Mouse (Mus musculus): Measurements from ENCODE around the gene Gstm1.
"Not testable (repeated sequence)": the region's sequence is repeated elsewhere in the genome, so short reads cannot be mapped to it uniquely, and the experiment has no call there.

Gstm1 gene

DNA sequence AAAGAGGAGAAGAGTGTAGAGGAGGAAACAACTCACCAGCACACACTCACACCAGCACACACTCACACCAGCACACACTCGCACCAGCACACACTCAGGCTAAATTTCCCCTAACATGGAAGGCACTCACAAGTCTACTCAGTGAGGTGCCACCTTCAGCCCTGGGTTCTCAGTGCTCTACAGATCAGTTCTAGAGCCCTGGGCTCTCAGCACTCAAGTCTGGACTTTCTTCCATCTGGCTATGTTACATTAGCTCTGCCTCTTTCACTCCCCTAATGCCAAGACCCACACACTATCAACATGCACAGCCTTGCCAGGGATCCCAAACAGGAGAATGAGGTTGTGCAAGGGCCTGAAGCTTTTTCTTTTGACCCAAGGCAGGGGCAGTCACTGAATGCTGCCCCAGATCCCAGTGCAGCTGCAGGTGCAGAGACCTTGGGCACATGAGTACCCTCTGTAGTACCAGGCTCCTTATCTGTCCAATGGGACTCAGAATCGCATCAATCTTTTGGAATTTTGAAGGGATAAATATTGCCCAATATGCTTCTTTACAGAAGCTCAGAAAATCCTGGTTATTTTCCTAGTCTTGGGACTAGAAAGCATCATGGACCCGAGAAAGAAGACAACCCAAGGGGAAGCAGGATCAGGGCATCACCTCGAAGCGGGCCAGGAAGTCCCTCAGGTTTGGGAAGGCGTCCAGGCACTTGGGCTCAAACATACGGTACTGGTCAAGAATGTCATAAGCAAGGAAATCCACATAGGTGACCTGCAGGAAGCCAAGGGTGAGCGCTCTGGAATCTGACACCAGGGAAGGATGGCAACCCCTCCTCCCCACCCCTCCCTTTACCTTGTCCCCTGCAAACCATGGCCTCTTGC, 3.4 kb downstream of the Gstm1 start:
- DNase-seq: no peak

GRCm38 (mm10) chr3:108013331-108013871, 4.4 kb downstream of the Gstm1 start:
- no peak for DNase-seq

- DNase-seq: no peak
Observed at GRCm38 (mm10) chr3:108011558-108011957, 6.2 kb downstream of the Gstm1 start.

GRCm38 (mm10) chr3:108010286-108010685, 7.5 kb downstream of the Gstm1 start:
- no peak for DNase-seq

DNA sequence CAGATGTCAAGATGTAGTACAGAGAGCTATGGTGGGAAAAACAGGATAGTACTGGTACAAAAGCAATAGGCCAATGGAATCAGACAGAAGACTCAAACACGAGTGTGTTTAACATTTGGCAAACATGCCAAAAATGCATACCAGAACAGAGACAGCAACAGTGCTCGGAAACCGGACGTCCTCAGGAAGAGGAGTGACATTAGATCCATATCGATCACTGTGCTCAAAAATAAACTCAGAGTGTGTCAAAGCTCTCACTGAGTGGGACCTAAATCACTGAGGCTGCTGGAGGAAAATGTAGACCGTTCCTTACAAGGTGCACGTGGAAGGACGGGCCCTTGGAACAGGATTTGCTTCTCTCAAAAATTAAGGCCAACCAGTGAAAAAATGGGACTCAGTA, 15.8 kb downstream of the Gstm1 start:
- no peak for DNase-seq

DNA sequence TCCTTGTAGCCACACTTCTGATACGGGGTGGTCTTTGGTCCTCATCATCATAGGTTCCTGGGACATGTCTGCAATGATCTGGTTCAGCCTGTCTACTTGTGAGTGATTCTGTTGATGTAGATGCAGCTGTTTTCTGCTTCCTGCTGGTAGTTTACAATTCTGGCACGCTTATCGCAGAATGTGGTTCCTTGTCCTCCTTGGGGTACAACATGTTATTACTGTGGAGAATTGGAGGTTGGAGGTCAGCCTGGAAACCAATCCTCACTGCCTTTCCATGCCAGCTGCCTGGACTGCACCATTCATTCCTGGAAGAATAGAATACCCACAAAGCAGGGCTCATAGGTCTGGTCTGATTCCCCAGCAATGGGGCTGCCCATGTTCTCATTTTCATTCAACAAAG, 18.3 kb downstream of the Gstm1 start:
- DNase-seq: no peak

GRCm38 (mm10) chr3:107998591-107998990, 19.2 kb downstream of the Gstm1 start:
- DNase-seq: no peak

DNA sequence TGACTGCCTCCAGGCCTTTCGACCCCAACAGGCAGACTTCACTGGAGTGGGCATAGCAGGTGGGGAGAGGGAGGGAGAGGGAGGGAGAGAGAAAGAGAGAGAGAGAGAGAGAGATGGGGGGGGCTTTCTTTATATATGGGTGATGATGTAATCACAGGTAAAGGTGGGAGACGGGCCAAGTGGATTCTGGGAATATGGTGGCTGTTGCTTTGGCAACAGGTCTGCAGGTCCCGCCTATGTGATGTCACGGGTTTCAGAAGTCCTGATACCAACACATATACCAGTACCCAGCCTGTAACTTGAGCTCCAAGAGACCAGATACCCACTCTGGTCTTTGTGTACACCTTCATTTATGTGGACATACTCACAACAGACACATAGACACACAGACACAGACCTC, 21.2 kb downstream of the Gstm1 start:
- DNase-seq: no peak

DNA sequence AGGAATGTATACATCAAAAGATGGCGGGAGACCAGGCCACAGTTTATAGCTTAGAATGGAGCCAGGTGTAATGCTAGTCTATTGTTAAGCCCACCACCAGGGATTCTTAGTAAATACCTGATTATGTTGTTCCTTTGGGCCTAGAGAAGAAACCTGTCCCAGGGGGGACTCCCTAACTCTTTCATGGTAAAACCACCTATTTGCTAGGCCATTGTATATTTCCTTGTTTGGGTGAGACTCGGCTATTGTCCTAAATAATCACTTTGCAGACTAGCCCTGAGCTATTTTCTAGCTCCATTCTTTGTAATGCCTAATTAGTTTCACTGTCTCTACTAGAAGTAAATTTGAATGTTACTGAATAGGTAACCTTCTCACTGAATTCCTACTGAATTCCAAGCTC, 21.8 kb downstream of the Gstm1 start:
- DNase-seq: not testable (repeated sequence)

DNA sequence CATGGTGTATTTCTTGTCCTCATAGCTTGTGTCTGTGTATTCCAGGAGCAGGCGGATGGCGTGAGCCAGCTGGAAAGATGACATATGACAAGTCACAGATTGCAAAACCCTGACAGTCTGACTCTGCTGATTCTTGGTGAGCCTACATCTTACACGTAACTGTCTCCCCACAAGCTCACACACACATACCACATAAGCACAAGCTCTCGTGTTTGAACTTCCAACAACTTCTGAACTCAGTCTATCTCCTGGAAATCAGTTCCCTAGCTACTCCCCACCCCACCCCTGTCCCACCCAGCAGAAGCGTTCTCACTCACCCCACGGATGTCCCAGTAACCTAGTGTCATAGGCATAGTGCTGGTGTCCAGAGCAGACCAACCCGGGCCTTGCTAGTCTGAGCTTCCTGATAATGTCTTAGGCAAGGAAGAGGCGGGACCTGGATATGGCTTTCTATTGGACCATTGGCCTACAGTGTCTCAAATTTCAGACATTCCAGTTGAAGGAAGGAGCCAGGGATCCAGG, 31.7 kb downstream of the Gstm1 start, which contains the start of gene Gstm2:
Gstm2 (minus strand) TSS at position 413 of the 522 bp plus-strand sequence.
- no peak for DNase-seq

DNA sequence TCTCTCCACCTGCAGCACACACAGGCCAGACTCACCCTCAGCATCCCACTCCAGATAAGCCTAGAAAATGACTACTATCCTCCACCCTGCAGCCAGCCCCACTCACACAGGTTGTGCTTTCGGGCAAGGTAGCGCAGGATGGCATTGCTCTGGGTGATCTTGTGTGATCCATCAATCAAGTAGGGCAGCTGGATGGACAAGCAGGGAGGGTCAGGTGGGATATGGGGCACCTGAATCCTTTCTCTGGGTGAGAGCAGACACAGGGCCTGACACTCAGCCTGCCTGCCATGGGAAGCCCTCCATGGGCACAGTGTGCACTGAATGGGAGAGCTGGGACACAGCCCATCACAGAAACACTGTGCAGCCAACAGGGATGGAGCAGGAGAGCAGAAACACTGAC, 32.6 kb downstream of the Gstm1 start:
- DNase-seq: not testable (repeated sequence)

DNA sequence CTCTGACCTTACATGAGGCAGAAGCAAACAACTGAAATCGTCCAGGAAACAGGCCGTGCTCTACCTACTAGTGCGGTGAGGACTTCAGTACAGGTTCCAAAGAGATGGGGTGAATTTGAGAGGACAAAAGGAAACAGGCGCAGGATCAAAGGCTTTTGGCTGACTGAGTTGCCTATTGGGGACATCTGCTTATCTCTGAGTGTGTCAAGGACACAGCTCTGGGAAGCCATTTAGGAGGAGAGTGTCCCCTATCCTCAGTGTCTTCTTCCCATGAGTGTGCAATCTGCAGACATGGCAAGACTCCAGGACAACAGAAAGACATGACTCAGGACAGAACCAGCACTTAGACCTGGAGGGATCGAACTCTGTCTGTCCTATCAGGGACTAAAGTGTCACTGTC, 33.3 kb downstream of the Gstm1 start:
- no peak for DNase-seq

DNA sequence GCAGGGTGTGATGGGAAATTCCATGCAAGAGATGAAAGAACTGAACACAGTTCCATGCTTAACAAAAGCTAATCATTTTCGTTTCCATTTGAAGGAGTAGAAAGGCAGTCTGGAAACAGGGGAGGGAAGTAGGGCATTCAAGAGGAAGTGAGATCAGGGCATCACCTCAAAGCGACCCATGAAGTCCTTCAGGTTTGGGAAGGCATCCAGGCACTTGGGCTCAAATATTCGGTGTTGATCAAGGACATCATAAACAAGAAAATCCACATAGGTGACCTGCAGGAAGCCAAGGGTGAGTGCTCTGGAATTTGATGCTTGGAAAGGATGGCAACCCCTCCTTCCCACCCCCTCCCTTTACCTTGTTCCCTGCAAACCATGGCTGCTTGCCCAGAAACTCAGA, 34.0 kb downstream of the Gstm1 start:
- DNase-seq: no peak

DNA sequence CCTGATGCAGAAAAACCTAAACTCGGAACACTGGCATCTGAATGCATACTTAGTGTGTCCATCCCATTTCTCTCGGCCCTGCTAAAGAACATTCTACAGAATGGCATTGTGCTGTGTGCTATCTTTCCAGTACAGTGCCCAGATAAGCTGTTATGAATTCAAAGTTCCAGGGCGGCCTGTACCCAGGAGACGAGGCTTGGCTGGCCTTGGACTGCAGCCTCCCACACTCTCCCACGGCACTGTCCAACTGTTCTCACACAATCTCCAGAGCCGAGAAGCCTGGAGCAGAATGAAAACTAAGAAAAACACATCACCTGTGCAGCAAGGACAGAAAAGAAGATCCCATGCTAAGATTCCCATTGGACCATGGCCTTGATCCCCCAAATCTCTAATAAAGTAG, 35.0 kb downstream of the Gstm1 start:
- DNase-seq: no peak

DNA sequence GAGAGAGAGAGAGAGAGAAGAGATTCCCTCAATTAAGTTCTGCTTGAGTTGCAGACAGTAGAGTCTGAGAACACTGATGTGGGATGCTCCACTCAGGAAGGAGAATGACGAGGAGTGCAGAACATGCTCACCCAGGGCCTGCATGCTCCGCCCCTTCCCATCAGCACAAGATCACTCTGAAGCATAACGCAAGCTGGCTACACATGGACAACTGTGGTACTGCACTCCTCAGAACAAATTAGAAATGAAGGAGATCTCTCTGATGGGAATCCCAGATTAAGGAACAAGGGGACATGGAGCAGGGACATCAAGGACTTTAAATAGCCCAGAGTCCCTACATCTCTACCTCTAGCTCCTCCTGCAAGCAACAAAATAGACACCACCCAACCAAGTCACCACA, 36.5 kb downstream of the Gstm1 start:
- DNase-seq: no peak

- no peak for DNase-seq
Observed at GRCm38 (mm10) chr3:107977691-107978090, 40.1 kb downstream of the Gstm1 start.

- DNase-seq: no peak
Observed at GRCm38 (mm10) chr3:107974237-107974636, 43.5 kb downstream of the Gstm1 start.

GRCm38 (mm10) chr3:107972070-107972469, 45.7 kb downstream of the Gstm1 start:
- no peak for DNase-seq

DNA sequence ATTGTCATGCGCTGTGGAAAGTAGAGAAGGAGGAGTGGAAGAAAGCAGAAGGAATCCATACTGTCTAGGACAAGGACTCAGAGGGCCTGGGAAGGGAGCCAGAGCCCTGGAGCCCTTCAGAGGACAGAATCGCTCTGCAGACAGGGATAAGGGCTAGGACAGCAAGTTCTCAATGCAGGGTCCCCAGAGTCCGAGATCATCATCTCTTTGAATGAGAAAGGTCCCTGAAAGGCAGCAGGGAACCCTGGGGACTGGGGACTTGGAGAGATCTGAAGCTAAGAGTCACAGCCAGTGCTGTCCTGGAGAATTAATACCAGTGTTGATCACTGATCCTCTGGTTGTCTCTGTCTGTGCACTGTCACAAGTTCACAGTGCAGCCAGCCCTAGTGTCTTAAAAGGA, 46.7 kb downstream of the Gstm1 start:
- not testable (repeated sequence) for DNase-seq

DNA sequence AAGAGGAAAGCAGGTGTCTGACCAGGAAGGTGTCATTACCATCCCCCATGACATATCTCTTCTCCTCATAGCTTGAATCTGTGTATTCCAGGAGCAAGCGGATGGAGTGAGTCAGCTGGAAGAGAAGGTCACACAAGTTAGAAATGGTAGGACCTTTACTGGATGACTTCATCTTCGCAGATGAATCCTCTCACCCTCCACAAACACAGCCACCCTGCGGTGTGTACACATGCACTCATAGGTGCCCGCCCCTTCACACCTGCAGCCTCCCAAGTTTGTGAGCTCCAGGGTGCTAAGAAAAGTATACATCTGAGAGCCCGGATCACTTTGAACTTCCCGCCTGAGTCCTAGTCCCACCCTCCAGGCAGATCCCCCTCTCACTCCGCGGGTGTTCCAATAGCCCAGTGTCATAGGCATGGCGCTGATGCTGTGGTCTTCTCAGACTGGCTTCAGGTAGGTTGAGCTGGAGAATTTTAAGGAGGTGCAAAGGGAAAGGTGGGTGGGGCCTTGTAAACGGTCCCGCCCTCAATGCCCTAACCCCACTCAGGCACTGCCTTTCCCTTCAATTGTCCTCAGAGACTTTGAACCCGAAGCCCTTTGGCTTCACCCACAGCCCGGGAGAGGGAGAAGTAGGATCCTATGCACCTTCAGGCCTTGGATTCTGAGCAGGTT, 48.9 kb downstream of the Gstm1 start, which contains the start of gene Gstm3:
Gstm3 (minus strand) TSS at position 560 of the 672 bp plus-strand sequence.
- no peak for DNase-seq

- no peak for DNase-seq
Observed at GRCm38 (mm10) chr3:107966631-107967030, 51.1 kb downstream of the Gstm1 start.

- DNase-seq: no peak
Observed at GRCm38 (mm10) chr3:107965592-107965991, 52.2 kb downstream of the Gstm1 start.

- no peak for DNase-seq
Observed at GRCm38 (mm10) chr3:107964656-107965308, 53.0 kb downstream of the Gstm1 start.
